Mouse (Mus musculus) embryonic facial prominence, embryonic 14.5 days (tissue): Measurements from ENCODE around the gene Tsc2. TPM values are rescaled to one million over a fixed set of nuclear protein-coding genes. Genes with fewer than 3 reads are reported as not detected.
A peak's percentile ranks its signal among the peaks of the same experiment; 100 is the strongest.

Experiments
- ATAC-seq: fragments of 200-750 bp; cut with Nextera tagmentation; 2 replicates; pipeline ENCODE4 v1.8.0; 2017; ENCODE audit warnings: low read depth, moderate number of reproducible peaks, moderate TSS enrichment
- DNase-seq: peaks from one replicate; pipeline ENCODE4 v3.0.0-alpha.2; 2015; ENCODE audit warnings: low spot score
- H3K27ac ChIP-seq: fragments of 300-500 bp; sonication (generic); replicated peaks from 2 replicates; pipeline ENCODE4 v1.5.1; 2014; ENCODE audit warnings: low read depth, mild to moderate bottlenecking, low read length, moderate library complexity
- H3K27me3 ChIP-seq: fragments of 300-500 bp; sonication (generic); replicated peaks from 2 replicates; pipeline ENCODE4 v1.6.1; 2014; ENCODE audit warnings: low read length; ENCODE audit not compliant: control insufficient read depth, insufficient read depth
- H3K36me3 ChIP-seq: fragments of 300-500 bp; sonication (generic); 2 replicates; pipeline ENCODE4 v1.6.1; 2014; ENCODE audit warnings: low read length, mixed read lengths; ENCODE audit not compliant: control insufficient read depth, insufficient read depth
- H3K4me1 ChIP-seq: fragments of 300-500 bp; sonication (generic); 2 replicates; pipeline ENCODE4 v1.6.1; 2014; ENCODE audit warnings: antibody characterized with exemption, low read length; ENCODE audit not compliant: control insufficient read depth, insufficient read depth
- H3K4me2 ChIP-seq: fragments of 300-500 bp; sonication (generic); 2 replicates; pipeline ENCODE4 v1.6.1; 2014; ENCODE audit warnings: low read depth, mild to moderate bottlenecking, low read length, moderate library complexity, mixed read lengths
- H3K4me3 ChIP-seq: fragments of 300-500 bp; sonication (generic); 2 replicates; pipeline ENCODE4 v1.5.1; 2014; ENCODE audit warnings: low read depth, mild to moderate bottlenecking, low read length
- H3K9ac ChIP-seq: fragments of 300-500 bp; sonication (generic); 2 replicates; pipeline ENCODE4 v1.6.1; 2014; ENCODE audit warnings: low read depth, mild to moderate bottlenecking, low read length, moderate library complexity, mixed read lengths
- H3K9me3 ChIP-seq: fragments of 300-500 bp; sonication (generic); 2 replicates; pipeline ENCODE4 v1.6.1; 2016; ENCODE audit warnings: low read length; ENCODE audit not compliant: control insufficient read depth
- WGBS: fragments of 180-500 bp; shearing (Covaris S2); extraction: QIAGEN DNeasy Blood & Tissue Kit; methylation state at CpG from one replicate; pipeline ENCODE4 v1.1.7; 2014; 5-methylcytosine and 5-hydroxymethylcytosine counted together
- polyA plus RNA-seq: library from polyadenylated mRNA; unstranded; fragments of >200 nt; fragmentation: Nextera tagmentation; extraction: Ambion mirVana; gene quantifications from 2 replicates; pipeline ENCODE4 v1.2.1, GENCODE M21; 2014

Tsc2 gene
- polyA plus RNA-seq, 1 experiment from 2014 or later: 60.8 TPM

DNA sequence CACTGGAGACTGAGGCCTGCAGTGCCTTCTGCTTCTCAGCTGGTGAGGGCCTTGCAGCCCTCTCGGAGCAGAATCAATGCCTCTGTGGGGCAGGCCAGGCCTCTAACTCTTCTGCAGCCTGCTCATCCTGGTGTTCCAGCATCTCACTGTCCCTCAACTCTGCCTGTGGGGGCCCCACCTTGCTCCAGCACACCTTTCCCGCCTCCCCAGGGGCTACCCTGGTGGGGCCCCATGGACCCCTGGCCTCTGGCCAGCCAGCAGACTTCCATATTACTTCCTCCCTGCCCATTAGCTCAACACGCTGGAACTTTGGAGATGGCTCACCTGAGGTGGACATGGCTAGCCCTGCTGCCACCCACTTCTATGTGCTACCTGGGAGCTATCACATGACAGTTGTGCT is 67.3 kb downstream of the Tsc2 start:
- H3K36me3 ChIP-seq: peaks cover 51% of the 10 kb centered on the region
- DNase-seq (no peak), ATAC-seq (no peak)
- peaks cover 8% of the 10 kb centered on the region; the same call in 1 of the 2 replicates for H3K4me1 ChIP-seq
- no peak overlapping the region for H3K9ac ChIP-seq
- no peak overlapping the region for H3K27ac ChIP-seq
- H3K4me3 ChIP-seq: no peak overlapping the region
- H3K27me3 ChIP-seq: no peaks in the 10 kb centered on the region
- no peaks in the 10 kb centered on the region for H3K9me3 ChIP-seq
- H3K4me2 ChIP-seq: no peak overlapping the region
- 79% methylated on average over 3 of the region's 3 CpGs for WGBS

DNA sequence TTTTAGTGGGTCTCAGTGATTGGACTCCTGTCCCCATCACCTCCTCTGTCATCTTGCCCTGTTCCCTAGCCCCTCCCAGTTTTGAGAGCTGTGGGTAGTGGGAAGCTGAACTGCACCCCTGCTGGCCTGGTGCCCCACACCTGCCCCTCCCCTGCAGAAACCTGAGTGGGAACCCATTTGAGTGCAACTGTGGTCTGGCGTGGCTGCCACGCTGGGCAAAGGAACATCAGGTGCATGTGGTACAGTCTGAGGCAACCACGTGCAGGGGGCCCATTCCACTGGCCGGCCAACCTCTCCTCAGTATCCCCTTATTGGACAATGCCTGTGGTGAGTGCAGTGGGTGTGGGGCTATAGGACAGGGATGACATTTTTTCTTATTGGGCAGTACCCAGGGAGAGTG is 68.0 kb downstream of the Tsc2 start:
- H3K27me3 ChIP-seq: no peaks in the 10 kb centered on the region
- 84% methylated on average over 4 of the region's 4 CpGs for WGBS
- H3K4me1 ChIP-seq: peaks cover 9% of the 10 kb centered on the region
- peaks cover 45% of the 10 kb centered on the region for H3K36me3 ChIP-seq
- H3K9ac ChIP-seq: no peak overlapping the region
- H3K9me3 ChIP-seq: no peaks in the 10 kb centered on the region
- DNase-seq: no peak
- no peak overlapping the region for H3K4me3 ChIP-seq
- no peak for ATAC-seq
- H3K4me2 ChIP-seq: no peak overlapping the region
- H3K27ac ChIP-seq: no peak overlapping the region

DNA sequence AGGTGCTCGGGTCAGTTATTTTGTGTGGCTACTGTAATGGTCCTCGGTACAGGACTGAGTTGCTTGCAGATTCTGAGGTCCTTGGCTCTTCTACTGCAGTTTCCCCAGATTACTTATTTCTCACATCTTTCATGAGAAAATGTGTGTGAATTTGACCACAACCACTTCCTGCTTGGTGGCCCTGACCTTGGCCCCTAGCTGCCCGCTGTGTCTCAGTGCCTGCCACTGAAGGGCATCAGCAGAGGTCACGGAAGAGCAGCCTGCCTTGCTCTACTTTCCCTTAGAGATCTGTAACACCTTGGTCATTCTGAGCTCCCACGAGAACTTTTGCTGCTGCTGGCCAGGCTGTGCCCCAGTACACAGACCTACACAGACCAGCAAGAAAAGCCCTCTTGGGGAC is 68.8 kb downstream of the Tsc2 start:
- no peak for DNase-seq
- no peaks in the 10 kb centered on the region for H3K9me3 ChIP-seq
- H3K9ac ChIP-seq: no peak overlapping the region
- no peak for ATAC-seq
- H3K4me1 ChIP-seq: peaks cover 17% of the 10 kb centered on the region
- WGBS: 85% methylated on average over 5 of the region's 5 CpGs
- H3K36me3 ChIP-seq: peaks cover 37% of the 10 kb centered on the region
- no peak overlapping the region for H3K4me2 ChIP-seq
- H3K27ac ChIP-seq: no peak overlapping the region
- H3K27me3 ChIP-seq: no peaks in the 10 kb centered on the region
- H3K4me3 ChIP-seq: no peak overlapping the region

GRCm38 (mm10) chr17:24561592-24561991 is 70.8 kb downstream of the Tsc2 start:
- H3K27ac ChIP-seq: no peak overlapping the region
- no peak overlapping the region for H3K4me2 ChIP-seq
- 86% methylated on average over 2 of the region's 2 CpGs for WGBS
- no peak overlapping the region for H3K9ac ChIP-seq
- no peaks in the 10 kb centered on the region for H3K27me3 ChIP-seq
- ATAC-seq: no peak
- H3K4me1 ChIP-seq: peaks cover 23% of the 10 kb centered on the region
- H3K9me3 ChIP-seq: no peaks in the 10 kb centered on the region
- no peak for DNase-seq
- no peak overlapping the region for H3K4me3 ChIP-seq
- peaks cover 21% of the 10 kb centered on the region; the same call in 1 of the 2 replicates for H3K36me3 ChIP-seq

GRCm38 (mm10) chr17:24560301-24561028 is 72.0 kb downstream of the Tsc2 start:
- no peak for DNase-seq
- no peak overlapping the region for H3K27ac ChIP-seq
- no peak for ATAC-seq
- peaks cover 10% of the 10 kb centered on the region; the same call in 1 of the 2 replicates for H3K36me3 ChIP-seq
- no peak overlapping the region for H3K4me2 ChIP-seq
- peaks cover 22% of the 10 kb centered on the region for H3K4me1 ChIP-seq
- H3K4me3 ChIP-seq: no peak overlapping the region
- no peaks in the 10 kb centered on the region for H3K9me3 ChIP-seq
- no peak overlapping the region for H3K9ac ChIP-seq
- 89% methylated on average over 5 of the region's 5 CpGs for WGBS
- no peaks in the 10 kb centered on the region for H3K27me3 ChIP-seq

GRCm38 (mm10) chr17:24559146-24559545 is 73.3 kb downstream of the Tsc2 start:
- H3K9me3 ChIP-seq: no peaks in the 10 kb centered on the region
- no peaks in the 10 kb centered on the region for H3K27me3 ChIP-seq
- peaks cover 22% of the 10 kb centered on the region for H3K4me1 ChIP-seq
- H3K4me2 ChIP-seq: peak overlapping the region; percentile 29
- peak; percentile 52 for DNase-seq
- 0 out of 2 replicates have a peak, but pooled peaks cover 3% of the 10 kb centered on the region for H3K36me3 ChIP-seq
- peak; percentile 66 for ATAC-seq
- 0 out of 2 replicates have a peak overlapping the region, but pooled peaks have one; percentile 8 for H3K9ac ChIP-seq
- peak overlapping the region; percentile 83 for H3K27ac ChIP-seq
- WGBS: 46% methylated on average over 2 of the region's 3 CpGs
- no peak overlapping the region for H3K4me3 ChIP-seq

- peak; percentile 48; the same call in 1 of the 2 replicates for ATAC-seq
- peak; percentile 63 for DNase-seq
- H3K4me1 ChIP-seq: peaks cover 22% of the 10 kb centered on the region
- H3K9me3 ChIP-seq: no peaks in the 10 kb centered on the region
- peak overlapping the region; percentile 29 for H3K4me2 ChIP-seq
- 54% methylated on average over 4 of the region's 4 CpGs for WGBS
- H3K4me3 ChIP-seq: no peak overlapping the region
- H3K27me3 ChIP-seq: no peaks in the 10 kb centered on the region
- H3K9ac ChIP-seq: 0 out of 2 replicates have a peak overlapping the region, but pooled peaks have one; percentile 8
- peak overlapping the region; percentile 83 for H3K27ac ChIP-seq
- H3K36me3 ChIP-seq: 0 out of 2 replicates have a peak, but pooled peaks cover 3% of the 10 kb centered on the region
Measured at GRCm38 (mm10) chr17:24558600-24559099, 73.8 kb downstream of the Tsc2 start.

- H3K9ac ChIP-seq: no peak overlapping the region
- ATAC-seq: no peak
- no peak overlapping the region for H3K27ac ChIP-seq
- H3K4me1 ChIP-seq: peaks cover 27% of the 10 kb centered on the region
- WGBS: 74% methylated on average over 7 of the region's 7 CpGs
- H3K4me2 ChIP-seq: no peak overlapping the region
- H3K4me3 ChIP-seq: no peak overlapping the region
- 0 out of 2 replicates have a peak, but pooled peaks cover 3% of the 10 kb centered on the region for H3K36me3 ChIP-seq
- no peaks in the 10 kb centered on the region for H3K9me3 ChIP-seq
- no peaks in the 10 kb centered on the region for H3K27me3 ChIP-seq
- DNase-seq: no peak
Measured at GRCm38 (mm10) chr17:24557091-24557490, 75.3 kb downstream of the Tsc2 start.
